Mouse (Mus musculus) spleen, adult 2 months (tissue): ENCODE data around the gene Ntrk3.

Source experiments
- CTCF ChIP-seq: fragments of 200-500 bp; IDR thresholded peaks from 2 replicates; pipeline ENCODE4 v1.5.1; 2011; ENCODE audit warnings: mild to moderate bottlenecking, inconsistent platforms; ENCODE audit not compliant: insufficient read depth, insufficient read length, insufficient replicate concordance; ENCODE audit errors: extremely low read depth
- POLR2A ChIP-seq: fragments of 200-500 bp; IDR thresholded peaks from 2 replicates; pipeline ENCODE4 v1.6.1; 2011; ENCODE audit warnings: low read depth, low read length, inconsistent platforms

- TF ChIP-seq POLR2A, result no peak
- TF ChIP-seq CTCF, result no peak
Measured at GRCm38 (mm10) chr7:78658026-78658425, 79.8 kb downstream of the Ntrk3 start.
